Mouse (Mus musculus): Measurements from ENCODE around the gene Jmjd6. TPM values are rescaled to one million over a fixed set of nuclear protein-coding genes. Genes with fewer than 3 reads are reported as not detected.
A peak's percentile ranks its signal among the peaks of the same experiment; 100 is the strongest.

The Jmjd6 gene
- polyA plus RNA-seq, 1 experiment from 2014 or later: 102 TPM

DNA sequence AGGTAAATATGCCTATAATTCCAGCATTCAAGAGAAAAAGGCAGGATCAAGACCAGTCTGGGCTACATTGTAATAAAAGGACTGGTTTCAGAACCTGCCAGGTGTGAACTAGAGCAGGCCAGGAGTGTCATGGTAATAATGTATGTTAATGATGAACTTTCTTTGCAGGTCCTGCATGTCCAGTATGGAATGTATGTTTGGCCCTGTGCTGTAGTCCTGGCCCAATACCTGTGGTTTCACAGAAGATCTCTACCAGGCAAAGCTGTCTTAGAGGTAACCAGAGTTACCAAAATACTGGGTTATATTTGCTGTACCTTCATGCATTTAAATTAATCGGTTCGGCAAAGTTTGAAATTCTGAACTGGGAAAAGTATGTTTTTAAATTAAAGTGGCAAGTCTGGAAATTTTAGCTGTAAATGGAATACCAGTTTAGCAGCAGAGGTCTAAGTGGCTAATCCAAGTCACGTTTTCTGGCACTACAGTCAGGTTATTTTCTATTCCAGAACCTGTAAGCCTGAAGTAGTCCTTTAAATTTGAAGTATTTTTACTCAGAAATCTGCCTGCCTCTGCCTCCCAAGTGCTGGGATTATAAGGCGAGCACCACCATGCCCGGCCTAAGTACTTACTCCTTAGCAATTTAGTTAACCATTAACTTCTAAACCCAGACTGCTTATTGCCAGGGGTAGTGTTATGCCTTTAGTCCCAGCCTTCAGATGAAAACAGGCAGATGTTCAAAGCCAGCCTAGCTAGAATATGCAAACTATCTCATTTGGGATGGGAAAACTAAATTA lies 5.0 kb upstream of the Jmjd6 start:
- ATAC-seq (replicated peaks; ENCODE audit: low FRiP score): no peak
- Histone ChIP-seq H3K4me1 (replicated peaks; ENCODE audit: control insufficient read depth, insufficient read depth, low read length) (peaks cover 14% of the 10 kb centered on the region), H3K4me2 (no peak overlapping the region), H3K4me3 (ENCODE audit: low read depth, low read length) (peak overlapping the region; percentile 17; the same call in 1 of the 2 replicates), H3K27ac (ENCODE audit: low read depth, low read length) (no peak overlapping the region), H3K27me3 (replicated peaks; ENCODE audit: control insufficient read depth, insufficient read depth, low read length) (no peaks in the 10 kb centered on the region), H3K9me3 (ENCODE audit: control insufficient read depth, low read length) (no peaks in the 10 kb centered on the region), H3K36me3 (ENCODE audit: control insufficient read depth, insufficient read depth, low read length) (peaks cover 21% of the 10 kb centered on the region), H3K9ac (ENCODE audit: low read depth, low read length) (no peak overlapping the region)
- 70% methylated on average over 5 of the region's 5 CpGs for WGBS
- no peak for DNase-seq (ENCODE audit: low spot score)

- peaks cover 21% of the 10 kb centered on the region for H3K36me3 ChIP-seq (ENCODE audit: control insufficient read depth, insufficient read depth, low read length)
- WGBS: 92% methylated on average over 3 of the region's 3 CpGs
- no peak overlapping the region for H3K27ac ChIP-seq (ENCODE audit: low read depth, low read length)
- no peak for ATAC-seq (replicated peaks; ENCODE audit: low FRiP score)
- no peaks in the 10 kb centered on the region for H3K27me3 ChIP-seq (replicated peaks; ENCODE audit: control insufficient read depth, insufficient read depth, low read length)
- no peak overlapping the region for H3K4me2 ChIP-seq
- peaks cover 14% of the 10 kb centered on the region for H3K4me1 ChIP-seq (replicated peaks; ENCODE audit: control insufficient read depth, insufficient read depth, low read length)
- H3K9ac ChIP-seq (ENCODE audit: low read depth, low read length): no peak overlapping the region
- no peak overlapping the region for H3K4me3 ChIP-seq (ENCODE audit: low read depth, low read length)
- H3K9me3 ChIP-seq (ENCODE audit: control insufficient read depth, low read length): no peaks in the 10 kb centered on the region
- DNase-seq (ENCODE audit: low spot score): no peak
Observed at GRCm38 (mm10) chr11:116847187-116848085, 4.2 kb upstream of the Jmjd6 start.

- Histone ChIP-seq H3K9me3 (ENCODE audit: control insufficient read depth, low read length) (no peaks in the 10 kb centered on the region), H3K4me3 (ENCODE audit: low read depth, low read length) (no peak overlapping the region), H3K4me2 (no peak overlapping the region), H3K9ac (ENCODE audit: low read depth, low read length) (no peak overlapping the region), H3K36me3 (ENCODE audit: control insufficient read depth, insufficient read depth, low read length) (peaks cover 21% of the 10 kb centered on the region), H3K27me3 (replicated peaks; ENCODE audit: control insufficient read depth, insufficient read depth, low read length) (no peaks in the 10 kb centered on the region), H3K4me1 (replicated peaks; ENCODE audit: control insufficient read depth, insufficient read depth, low read length) (peaks cover 14% of the 10 kb centered on the region), H3K27ac (ENCODE audit: low read depth, low read length) (0 out of 2 replicates have a peak overlapping the region, but pooled peaks have one; percentile 19)
- DNase-seq (ENCODE audit: low spot score) (no peak), ATAC-seq (replicated peaks; ENCODE audit: low FRiP score) (no peak)
- 73% methylated on average over 4 of the region's 4 CpGs for WGBS
Observed at GRCm38 (mm10) chr11:116846593-116847181, 3.4 kb upstream of the Jmjd6 start.

DNA sequence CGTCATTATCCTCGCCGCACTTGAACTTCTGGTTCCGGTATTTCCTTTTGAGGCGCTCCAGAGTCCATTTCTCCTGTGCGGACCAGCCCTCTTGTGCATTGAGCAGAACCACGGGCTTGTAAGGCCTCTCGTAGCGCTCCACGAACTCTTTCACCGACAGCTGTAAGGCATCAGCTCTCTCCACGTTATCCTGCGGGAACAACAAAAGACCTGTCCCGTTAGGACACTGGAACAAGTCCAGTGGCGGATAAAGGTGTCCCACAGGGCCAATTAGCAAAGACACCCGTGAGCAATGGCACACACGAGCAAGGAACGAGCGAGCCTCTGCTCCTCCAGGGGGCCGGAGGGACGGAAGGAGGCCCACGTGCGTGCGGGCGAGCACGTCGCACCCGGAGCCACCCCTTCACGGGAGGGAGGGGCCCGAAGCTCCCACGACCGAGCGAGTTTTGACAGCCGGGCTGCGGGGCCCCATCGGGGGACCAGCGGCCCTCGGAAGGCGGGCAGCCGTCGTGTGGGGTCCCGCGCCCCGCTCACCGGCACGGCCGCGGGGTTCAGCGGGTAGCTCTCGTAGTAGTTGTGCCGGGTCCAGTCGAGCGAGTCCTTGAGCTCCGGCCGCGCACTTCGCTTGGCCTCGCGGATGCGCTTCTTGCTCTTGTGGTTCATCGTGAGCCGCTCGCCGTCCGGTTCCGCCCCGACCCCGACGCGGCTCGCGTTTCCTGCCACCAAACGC lies 553 bp downstream of the Jmjd6 start:
- peaks cover 29% of the 10 kb centered on the region for H3K4me1 ChIP-seq (replicated peaks; ENCODE audit: control insufficient read depth, insufficient read depth, low read length)
- under 1% methylated on average over 67 of the region's 73 CpGs for WGBS
- H3K9ac ChIP-seq (ENCODE audit: low read depth, low read length): peak overlapping the region; percentile 96
- peak overlapping the region; percentile 91 for H3K4me3 ChIP-seq (ENCODE audit: low read depth, low read length)
- ATAC-seq (replicated peaks; ENCODE audit: low FRiP score) (peak; percentile 66), DNase-seq (ENCODE audit: low spot score) (peak; percentile 85)
- no peaks in the 10 kb centered on the region for H3K9me3 ChIP-seq (ENCODE audit: control insufficient read depth, low read length)
- peak overlapping the region; percentile 93 for H3K4me2 ChIP-seq
- H3K27me3 ChIP-seq (replicated peaks; ENCODE audit: control insufficient read depth, insufficient read depth, low read length): no peaks in the 10 kb centered on the region
- H3K36me3 ChIP-seq (ENCODE audit: control insufficient read depth, insufficient read depth, low read length): peaks cover 33% of the 10 kb centered on the region
- H3K27ac ChIP-seq (ENCODE audit: low read depth, low read length): peak overlapping the region; percentile 99

DNA sequence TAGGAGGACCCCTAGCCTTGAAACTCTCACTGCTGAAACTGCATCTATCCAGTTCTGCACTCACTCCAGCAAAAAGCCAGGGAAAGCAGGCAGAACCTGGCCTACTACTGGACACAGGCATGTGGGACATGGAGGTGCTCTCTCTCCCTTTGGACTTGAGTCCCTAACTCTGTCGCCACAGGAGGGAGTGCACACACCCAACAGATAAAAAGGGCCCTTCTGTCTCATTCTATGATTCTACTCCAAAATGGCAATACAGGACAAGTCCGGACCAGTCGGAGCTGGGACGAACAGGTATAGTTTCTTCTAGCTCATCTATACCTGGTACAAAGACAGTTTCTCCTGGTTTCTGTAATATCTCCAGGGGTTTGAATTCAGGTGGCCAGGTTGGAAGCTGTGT lies 2.5 kb downstream of the Jmjd6 start:
- Histone ChIP-seq H3K36me3 (ENCODE audit: control insufficient read depth, insufficient read depth, low read length) (peaks cover 51% of the 10 kb centered on the region), H3K4me3 (ENCODE audit: low read depth, low read length) (peak overlapping the region; percentile 91), H3K4me1 (replicated peaks; ENCODE audit: control insufficient read depth, insufficient read depth, low read length) (peaks cover 29% of the 10 kb centered on the region), H3K9ac (ENCODE audit: low read depth, low read length) (peak overlapping the region; percentile 96; the same call in 1 of the 2 replicates), H3K4me2 (peak overlapping the region; percentile 93), H3K9me3 (ENCODE audit: control insufficient read depth, low read length) (no peaks in the 10 kb centered on the region), H3K27ac (ENCODE audit: low read depth, low read length) (no peak overlapping the region), H3K27me3 (replicated peaks; ENCODE audit: control insufficient read depth, insufficient read depth, low read length) (no peaks in the 10 kb centered on the region)
- DNase-seq (ENCODE audit: low spot score): no peak
- ATAC-seq (replicated peaks; ENCODE audit: low FRiP score): no peak
- WGBS: 81% methylated on average over 4 of the region's 4 CpGs

- Histone ChIP-seq H3K27me3 (replicated peaks; ENCODE audit: control insufficient read depth, insufficient read depth, low read length) (no peaks in the 10 kb centered on the region), H3K4me3 (ENCODE audit: low read depth, low read length) (peak overlapping the region; percentile 13), H3K27ac (ENCODE audit: low read depth, low read length) (peak overlapping the region; percentile 9; the same call in 1 of the 2 replicates), H3K9me3 (ENCODE audit: control insufficient read depth, low read length) (no peaks in the 10 kb centered on the region), H3K9ac (ENCODE audit: low read depth, low read length) (peak overlapping the region; percentile 15), H3K4me2 (peak overlapping the region; percentile 28), H3K4me1 (replicated peaks; ENCODE audit: control insufficient read depth, insufficient read depth, low read length) (peaks cover 27% of the 10 kb centered on the region), H3K36me3 (ENCODE audit: control insufficient read depth, insufficient read depth, low read length) (peaks cover 59% of the 10 kb centered on the region)
- 87% methylated on average over 7 of the region's 7 CpGs for WGBS
- no peak for DNase-seq (ENCODE audit: low spot score)
- no peak for ATAC-seq (replicated peaks; ENCODE audit: low FRiP score)
Observed at GRCm38 (mm10) chr11:116839601-116840000, 3.6 kb downstream of the Jmjd6 start.

GRCm38 (mm10) chr11:116838936-116839335 lies 4.3 kb downstream of the Jmjd6 start:
- WGBS: 91% methylated on average over 14 of the region's 14 CpGs
- Histone ChIP-seq H3K9me3 (ENCODE audit: control insufficient read depth, low read length) (no peaks in the 10 kb centered on the region), H3K4me1 (replicated peaks; ENCODE audit: control insufficient read depth, insufficient read depth, low read length) (peaks cover 21% of the 10 kb centered on the region), H3K36me3 (ENCODE audit: control insufficient read depth, insufficient read depth, low read length) (peaks cover 63% of the 10 kb centered on the region), H3K4me3 (ENCODE audit: low read depth, low read length) (no peak overlapping the region), H3K27ac (ENCODE audit: low read depth, low read length) (no peak overlapping the region), H3K4me2 (no peak overlapping the region), H3K9ac (ENCODE audit: low read depth, low read length) (no peak overlapping the region), H3K27me3 (replicated peaks; ENCODE audit: control insufficient read depth, insufficient read depth, low read length) (no peaks in the 10 kb centered on the region)
- no peak for DNase-seq (ENCODE audit: low spot score)
- ATAC-seq (replicated peaks; ENCODE audit: low FRiP score): no peak

DNA sequence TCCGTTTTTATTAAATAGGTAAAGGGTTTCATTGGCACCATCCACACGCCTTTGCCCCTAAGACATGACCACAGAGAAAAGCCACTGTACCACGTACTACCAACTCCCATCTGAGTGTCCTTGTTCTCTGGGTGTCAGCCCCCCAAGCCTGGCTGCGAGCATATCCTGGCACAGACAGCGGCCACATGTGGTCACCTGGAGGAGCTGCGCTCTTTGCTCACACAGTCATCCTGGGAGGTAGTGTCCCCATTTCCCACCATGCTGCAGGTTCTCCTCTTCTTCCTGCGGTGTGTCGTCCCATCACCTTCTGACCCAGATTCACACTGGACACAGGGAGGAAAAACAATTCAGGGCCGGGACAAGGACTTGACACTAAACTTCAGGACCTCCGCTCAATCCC lies 5.8 kb downstream of the Jmjd6 start:
- Histone ChIP-seq H3K9me3 (ENCODE audit: control insufficient read depth, low read length) (no peaks in the 10 kb centered on the region), H3K27ac (ENCODE audit: low read depth, low read length) (no peak overlapping the region), H3K36me3 (ENCODE audit: control insufficient read depth, insufficient read depth, low read length) (peaks cover 63% of the 10 kb centered on the region), H3K4me2 (no peak overlapping the region), H3K9ac (ENCODE audit: low read depth, low read length) (no peak overlapping the region), H3K27me3 (replicated peaks; ENCODE audit: control insufficient read depth, insufficient read depth, low read length) (no peaks in the 10 kb centered on the region), H3K4me3 (ENCODE audit: low read depth, low read length) (no peak overlapping the region), H3K4me1 (replicated peaks; ENCODE audit: control insufficient read depth, insufficient read depth, low read length) (peaks cover 21% of the 10 kb centered on the region)
- DNase-seq (ENCODE audit: low spot score) (no peak), ATAC-seq (replicated peaks; ENCODE audit: low FRiP score) (no peak)
- WGBS: 88% methylated on average over 10 of the region's 10 CpGs

All from liver, embryonic 11.5 days (tissue).